Mouse (Mus musculus) intestine, postnatal 0 days (tissue): ENCODE data around the gene Mms22l. TPM values are rescaled to one million over a fixed set of nuclear protein-coding genes. Genes with fewer than 3 reads are reported as not detected.

ENCODE experiments used
- ATAC-seq: fragments of 200-750 bp; cut with Nextera tagmentation; 2 replicates; pipeline ENCODE4 v1.8.0; 2017; ENCODE audit warnings: mild to moderate bottlenecking, moderate TSS enrichment, moderate library complexity
- H3K27ac ChIP-seq: fragments of 300-500 bp; sonication (generic); 2 replicates; pipeline ENCODE4 v1.5.1; 2014; ENCODE audit warnings: mild to moderate bottlenecking, low read depth, low read length, moderate library complexity
- H3K27me3 ChIP-seq: fragments of 300-500 bp; sonication (generic); replicated peaks from 2 replicates; pipeline ENCODE4 v1.6.1; 2014; ENCODE audit warnings: low read length, mixed read lengths; ENCODE audit not compliant: control insufficient read depth, insufficient read depth
- H3K36me3 ChIP-seq: fragments of 300-500 bp; sonication (generic); 2 replicates; pipeline ENCODE4 v1.6.1; 2014; ENCODE audit warnings: mild to moderate bottlenecking, moderate library complexity; ENCODE audit not compliant: control insufficient read depth, insufficient read depth
- H3K4me1 ChIP-seq: fragments of 300-500 bp; sonication (generic); replicated peaks from 2 replicates; pipeline ENCODE4 v1.6.1; 2014; ENCODE audit warnings: antibody characterized with exemption, low read length, mixed read lengths; ENCODE audit not compliant: control insufficient read depth, insufficient read depth
- H3K4me2 ChIP-seq: fragments of 300-500 bp; sonication (generic); replicated peaks from 2 replicates; pipeline ENCODE4 v1.6.1; 2014; ENCODE audit warnings: low read depth, mild to moderate bottlenecking, moderate library complexity
- H3K4me3 ChIP-seq: fragments of 300-500 bp; sonication (generic); 2 replicates; pipeline ENCODE4 v1.5.1; 2014; ENCODE audit warnings: low read depth, low read length
- H3K9ac ChIP-seq: fragments of 300-500 bp; sonication (generic); 2 replicates; pipeline ENCODE4 v1.6.1; 2014; ENCODE audit warnings: mild to moderate bottlenecking, low read depth, low read length
- H3K9me3 ChIP-seq: fragments of 300-500 bp; sonication (generic); 2 replicates; pipeline ENCODE4 v1.6.1; 2016; ENCODE audit warnings: mixed run types; ENCODE audit not compliant: control insufficient read depth
- CTCF ChIP-seq: sonication (generic); IDR thresholded peaks from 2 replicates; pipeline ENCODE4 v1.5.1; 2016; ENCODE audit warnings: low read depth, mild to moderate bottlenecking, control low read depth, antibody characterized with exemption, moderate library complexity
- WGBS: fragments of 180-500 bp; shearing (Covaris S2); extraction: QIAGEN DNeasy Blood & Tissue Kit; methylation state at CpG from one replicate; pipeline ENCODE4 v1.1.7; 2014; 5-methylcytosine and 5-hydroxymethylcytosine counted together
- polyA plus RNA-seq: library from polyadenylated mRNA; unstranded; fragments of >200 nt; fragmentation: Nextera tagmentation; extraction: Ambion mirVana; gene quantifications from 2 replicates; pipeline ENCODE4 v1.2.1, GENCODE M21; 2015

Gene Mms22l
- polyA plus RNA-seq, 1 experiment from 2014 or later, result 6.9 TPM

DNA sequence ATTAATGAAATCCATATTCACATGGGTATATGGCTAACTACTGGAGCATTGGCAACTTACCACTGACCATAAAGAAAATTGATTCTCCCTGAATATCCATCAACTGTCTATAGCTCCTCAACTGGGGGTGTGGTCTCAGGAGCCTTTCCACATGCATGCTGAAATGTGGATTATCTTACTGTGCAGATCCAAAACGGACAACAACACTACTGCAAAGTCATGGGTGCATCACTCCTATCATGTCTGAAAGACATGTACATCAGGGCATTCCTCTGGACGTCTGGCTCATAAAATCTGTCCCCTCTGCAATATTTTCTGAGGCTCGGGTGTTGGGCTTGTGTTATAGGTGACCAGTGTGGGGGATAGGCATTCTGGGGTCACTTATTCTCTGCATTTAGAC lies 112.8 kb downstream of the Mms22l start:
- Histone ChIP-seq H3K36me3 (no peaks in the 10 kb centered on the region; the same call in 1 of the 2 replicates), H3K27ac (no peak overlapping the region), H3K4me1 (no peaks in the 10 kb centered on the region), H3K4me3 (no peak overlapping the region), H3K9ac (no peak overlapping the region), H3K9me3 (no peaks in the 10 kb centered on the region), H3K27me3 (no peaks in the 10 kb centered on the region), H3K4me2 (no peak overlapping the region)
- 83% methylated on average over 3 of the region's 3 CpGs for WGBS
- TF ChIP-seq CTCF, result no peak
- ATAC-seq, result no peak

DNA sequence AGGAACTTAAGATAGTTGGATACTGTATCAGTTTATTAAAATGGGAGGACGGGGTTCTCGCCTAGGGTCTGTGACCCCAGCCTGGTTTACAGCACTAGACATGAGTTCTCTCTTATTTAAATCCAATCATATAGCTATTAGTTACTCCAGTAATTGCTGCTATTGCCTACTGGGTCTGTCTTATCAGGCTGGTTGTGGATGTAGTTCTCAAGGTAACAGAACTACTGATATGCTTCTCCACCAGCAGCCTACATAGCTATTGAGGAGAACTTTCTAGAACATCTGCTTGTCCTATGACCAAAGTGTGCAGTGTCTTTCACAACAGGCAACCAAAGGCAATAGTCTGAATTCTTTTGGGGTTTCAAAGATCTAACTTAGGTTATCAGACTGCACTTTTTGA lies 113.3 kb downstream of the Mms22l start:
- Histone ChIP-seq H3K9ac (no peak overlapping the region), H3K27ac (no peak overlapping the region), H3K4me3 (no peak overlapping the region), H3K9me3 (no peaks in the 10 kb centered on the region), H3K36me3 (no peaks in the 10 kb centered on the region; the same call in 1 of the 2 replicates), H3K27me3 (no peaks in the 10 kb centered on the region), H3K4me1 (no peaks in the 10 kb centered on the region), H3K4me2 (no peak overlapping the region)
- no peak for TF ChIP-seq CTCF
- ATAC-seq, result no peak
- 96% methylated on average over 2 of the region's 2 CpGs for WGBS

DNA sequence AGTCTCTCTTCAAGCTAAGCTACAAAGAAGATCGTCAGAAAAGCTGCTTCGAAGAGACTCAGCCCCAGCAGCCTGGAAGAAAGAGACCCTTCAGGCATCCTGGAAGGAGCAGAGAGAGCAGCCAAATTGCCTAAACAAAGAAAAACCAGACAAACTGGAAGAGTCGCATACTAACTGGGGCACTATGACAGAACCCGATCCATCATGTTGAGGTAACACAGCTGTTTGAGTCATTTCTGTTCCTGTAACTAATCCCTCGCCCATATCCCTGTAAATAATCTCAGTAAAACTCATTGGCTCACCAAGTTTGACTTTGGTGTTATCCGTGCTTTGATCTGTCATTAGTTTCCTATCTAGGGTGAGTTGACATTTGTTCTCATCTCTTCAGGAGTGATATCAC lies 123.8 kb downstream of the Mms22l start:
- no peaks in the 10 kb centered on the region for H3K4me1 ChIP-seq
- no peak overlapping the region for H3K9ac ChIP-seq
- H3K27me3 ChIP-seq, result no peaks in the 10 kb centered on the region
- ATAC-seq, result no peak
- WGBS, result 51% methylated on average over 6 of the region's 6 CpGs
- no peak overlapping the region for H3K27ac ChIP-seq
- no peak overlapping the region for H3K4me3 ChIP-seq
- H3K36me3 ChIP-seq, result no peaks in the 10 kb centered on the region
- H3K4me2 ChIP-seq, result no peak overlapping the region
- TF ChIP-seq CTCF, result no peak
- H3K9me3 ChIP-seq, result no peaks in the 10 kb centered on the region

DNA sequence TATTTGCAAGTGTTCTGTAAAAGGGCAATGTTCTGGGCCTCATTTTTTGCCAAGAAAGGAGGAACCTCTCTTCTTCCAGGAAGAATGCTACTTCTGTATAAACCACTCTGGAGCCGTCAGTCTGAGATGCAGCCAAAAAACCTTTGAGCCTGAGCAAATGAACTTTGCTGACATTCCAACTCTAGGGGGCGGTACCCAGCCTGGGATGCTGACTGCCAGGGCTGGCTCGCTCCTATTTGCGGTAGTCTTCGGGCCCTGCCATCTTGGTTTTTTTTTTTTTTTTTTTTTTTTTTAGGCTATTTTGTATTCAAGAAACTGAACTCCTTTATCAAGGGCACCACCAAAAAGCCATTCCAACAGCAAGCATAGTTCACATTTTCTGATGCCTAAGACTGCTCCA lies 124.2 kb downstream of the Mms22l start:
- Histone ChIP-seq H3K4me3 (no peak overlapping the region), H3K36me3 (no peaks in the 10 kb centered on the region), H3K27ac (no peak overlapping the region), H3K27me3 (no peaks in the 10 kb centered on the region), H3K9ac (no peak overlapping the region), H3K9me3 (no peaks in the 10 kb centered on the region), H3K4me1 (no peaks in the 10 kb centered on the region), H3K4me2 (no peak overlapping the region)
- ATAC-seq, result no peak
- WGBS, result 79% methylated on average over 5 of the region's 5 CpGs
- TF ChIP-seq CTCF, result 0 out of 2 replicates have a peak, but pooled peaks have one; percentile 2

DNA sequence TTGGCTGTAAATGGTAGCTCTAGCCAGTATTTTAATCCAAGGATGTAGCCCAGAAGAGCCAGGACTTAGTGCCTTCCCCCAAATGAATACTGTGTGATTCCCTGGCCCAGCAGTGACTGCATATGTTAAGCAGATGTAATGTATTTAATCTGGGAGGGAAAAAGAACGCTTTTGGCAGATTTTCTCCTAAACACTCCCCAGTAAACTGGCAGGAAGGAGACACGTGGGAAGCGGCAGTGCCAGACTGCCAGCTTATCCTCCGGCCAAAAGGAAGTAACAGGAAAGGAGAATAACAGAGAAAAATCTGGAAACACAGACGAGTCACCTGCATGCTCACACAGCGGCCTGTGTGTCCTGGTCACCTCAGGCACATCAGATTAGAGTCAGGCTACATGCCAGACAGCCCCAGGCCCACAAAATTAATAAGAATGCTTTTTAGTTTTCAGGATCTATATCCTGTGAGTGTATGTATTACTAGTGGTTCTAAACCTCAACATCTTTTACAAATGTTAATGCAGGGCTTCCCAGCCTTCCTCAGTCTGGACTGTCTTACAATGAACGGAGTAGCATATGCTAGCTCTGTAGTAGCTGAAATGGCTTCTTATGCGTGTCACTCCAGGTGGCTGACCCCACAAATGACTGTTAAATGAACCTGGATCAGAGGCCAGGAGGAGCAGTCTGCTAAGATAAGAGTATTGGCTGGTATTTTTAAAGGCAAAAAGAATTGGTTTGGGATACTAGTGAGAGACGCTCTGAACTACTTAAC lies 125.4 kb downstream of the Mms22l start:
- Histone ChIP-seq H3K9me3 (no peaks in the 10 kb centered on the region), H3K4me3 (no peak overlapping the region), H3K9ac (no peak overlapping the region), H3K4me2 (no peak overlapping the region), H3K27ac (no peak overlapping the region), H3K4me1 (no peaks in the 10 kb centered on the region), H3K36me3 (no peaks in the 10 kb centered on the region), H3K27me3 (no peaks in the 10 kb centered on the region)
- WGBS, result 76% methylated on average over 9 of the region's 9 CpGs
- no peak for TF ChIP-seq CTCF
- no peak for ATAC-seq

- H3K36me3 ChIP-seq, result no peaks in the 10 kb centered on the region
- H3K27ac ChIP-seq, result no peak overlapping the region
- 71% methylated on average over 13 of the region's 13 CpGs for WGBS
- TF ChIP-seq CTCF, result no peak
- H3K27me3 ChIP-seq, result no peaks in the 10 kb centered on the region
- H3K4me1 ChIP-seq, result no peaks in the 10 kb centered on the region
- H3K9me3 ChIP-seq, result no peaks in the 10 kb centered on the region
- no peak overlapping the region for H3K4me2 ChIP-seq
- no peak overlapping the region for H3K9ac ChIP-seq
- no peak for ATAC-seq
- no peak overlapping the region for H3K4me3 ChIP-seq
These were observed 129.8 kb downstream of the Mms22l start for GRCm38 (mm10) chr4:24625951-24626584.
